Mouse (Mus musculus): ENCODE data around the gene Entpd2. TPM values are rescaled to one million over a fixed set of nuclear protein-coding genes. Genes with fewer than 3 reads are reported as not detected.

Gene Entpd2
- polyA plus RNA-seq (2015; fragmentation: Nextera tagmentation; extraction: Ambion mirVana) = 0.58 and 0.71 TPM in 2 replicates

GRCm38 (mm10) chr2:25395721-25396596, at the start of gene Entpd2:
Gene Entpd2, plus strand, starts transcription at chr2:25395874.
- peak within 1 kb of the TSS; percentile 49 for H3K4me3 ChIP-seq (replicated peaks)
- H3K36me3 ChIP-seq (replicated peaks) = no peaks in the 10 kb centered on the region
- 3% methylated on average over 57 of the region's 57 CpGs for WGBS (ENCODE audit: insufficient replicate concordance)
- peak; percentile 37; the same call in 1 of the 2 replicates for ATAC-seq (ENCODE audit: insufficient read depth)
- H3K4me2 ChIP-seq = peak within 1 kb of the TSS; percentile 73
- H3K4me1 ChIP-seq (replicated peaks) = peaks cover 13% of the 10 kb centered on the region
- peaks cover 79% of the 10 kb centered on the region for H3K27me3 ChIP-seq
- H3K9ac ChIP-seq = no peak within 1 kb of the TSS
- no peaks in the 10 kb centered on the region for H3K9me3 ChIP-seq (replicated peaks)
- no peak within 1 kb of the TSS for H3K27ac ChIP-seq (replicated peaks)

- WGBS (ENCODE audit: insufficient replicate concordance) = 87% methylated on average over 7 of the region's 7 CpGs
Observed at GRCm38 (mm10) chr2:25348162-25348561, 47.5 kb upstream of the Entpd2 start.

GRCm38 (mm10) chr2:25349499-25349898, 46.2 kb upstream of the Entpd2 start:
- ATAC-seq (ENCODE audit: insufficient read depth) = no peak
- Histone ChIP-seq H3K36me3 (replicated peaks) (peaks cover 83% of the 10 kb centered on the region), H3K4me3 (replicated peaks) (no peak overlapping the region), H3K9ac (no peak overlapping the region), H3K27me3 (no peaks in the 10 kb centered on the region), H3K9me3 (replicated peaks) (no peaks in the 10 kb centered on the region), H3K4me2 (no peak overlapping the region), H3K4me1 (replicated peaks) (no peaks in the 10 kb centered on the region), H3K27ac (replicated peaks) (no peak overlapping the region)
- whole genome bisulfite sequencing (ENCODE audit: insufficient replicate concordance) = 80% methylated on average over 4 of the region's 4 CpGs

More at GRCm38 (mm10) chr2:25348162-25348561, 47.5 kb upstream of the Entpd2 start:
- Histone ChIP-seq H3K36me3 (replicated peaks) (peaks cover 97% of the 10 kb centered on the region), H3K4me1 (replicated peaks) (no peaks in the 10 kb centered on the region), H3K27me3 (no peaks in the 10 kb centered on the region), H3K9ac (no peak overlapping the region), H3K27ac (replicated peaks) (no peak overlapping the region), H3K4me3 (replicated peaks) (no peak overlapping the region), H3K4me2 (no peak overlapping the region), H3K9me3 (replicated peaks) (no peaks in the 10 kb centered on the region)
- ATAC-seq (ENCODE audit: insufficient read depth) = no peak

GRCm38 (mm10) chr2:25350701-25351100, 45.0 kb upstream of the Entpd2 start:
- no peak overlapping the region for H3K27ac ChIP-seq (replicated peaks)
- no peak for ATAC-seq (ENCODE audit: insufficient read depth)
- WGBS (ENCODE audit: insufficient replicate concordance) = 84% methylated on average over 3 of the region's 3 CpGs
- H3K4me3 ChIP-seq (replicated peaks) = no peak overlapping the region
- no peak overlapping the region for H3K4me2 ChIP-seq
- H3K36me3 ChIP-seq (replicated peaks) = peaks cover 71% of the 10 kb centered on the region
- H3K9me3 ChIP-seq (replicated peaks) = no peaks in the 10 kb centered on the region
- H3K9ac ChIP-seq = no peak overlapping the region
- H3K4me1 ChIP-seq (replicated peaks) = peaks cover 11% of the 10 kb centered on the region
- H3K27me3 ChIP-seq = no peaks in the 10 kb centered on the region

GRCm38 (mm10) chr2:25354211-25354610, 41.5 kb upstream of the Entpd2 start:
- peaks cover 38% of the 10 kb centered on the region for H3K36me3 ChIP-seq (replicated peaks)
- WGBS (ENCODE audit: insufficient replicate concordance) = 73% methylated on average over 6 of the region's 6 CpGs
- no peak for ATAC-seq (ENCODE audit: insufficient read depth)

GRCm38 (mm10) chr2:25355419-25356066, 40.1 kb upstream of the Entpd2 start:
- Histone ChIP-seq H3K4me1 (replicated peaks) (peaks cover 24% of the 10 kb centered on the region), H3K36me3 (replicated peaks) (peaks cover 24% of the 10 kb centered on the region), H3K4me3 (replicated peaks) (peak overlapping the region; percentile 60), H3K27ac (replicated peaks) (no peak overlapping the region), H3K9ac (peak overlapping the region; percentile 36), H3K4me2 (peak overlapping the region; percentile 82), H3K27me3 (no peaks in the 10 kb centered on the region), H3K9me3 (replicated peaks) (no peaks in the 10 kb centered on the region)
- ATAC-seq (ENCODE audit: insufficient read depth) = 0 out of 2 replicates have a peak, but pooled peaks have one; percentile 14
- 34% methylated on average over 18 of the region's 18 CpGs for WGBS (ENCODE audit: insufficient replicate concordance)

More at GRCm38 (mm10) chr2:25354211-25354610, 41.5 kb upstream of the Entpd2 start:
- H3K4me3 ChIP-seq (replicated peaks) = no peak overlapping the region
- no peak overlapping the region for H3K27ac ChIP-seq (replicated peaks)
- no peaks in the 10 kb centered on the region for H3K27me3 ChIP-seq
- peaks cover 24% of the 10 kb centered on the region for H3K4me1 ChIP-seq (replicated peaks)
- H3K9me3 ChIP-seq (replicated peaks) = no peaks in the 10 kb centered on the region
- no peak overlapping the region for H3K4me2 ChIP-seq
- H3K9ac ChIP-seq = no peak overlapping the region

GRCm38 (mm10) chr2:25356208-25357079, 39.2 kb upstream of the Entpd2 start, which contains the start of gene Dpp7:
Gene Dpp7, minus strand, starts transcription at chr2:25356359.
- H3K27ac ChIP-seq (replicated peaks) = 0 out of 2 replicates have a peak within 1 kb of the TSS, but pooled peaks have one; percentile 8
- H3K4me1 ChIP-seq (replicated peaks) = peaks cover 24% of the 10 kb centered on the region
- peak within 1 kb of the TSS; percentile 60 for H3K4me3 ChIP-seq (replicated peaks)
- peaks cover 15% of the 10 kb centered on the region for H3K36me3 ChIP-seq (replicated peaks)
- ATAC-seq (ENCODE audit: insufficient read depth) = peak; percentile 70
- H3K9me3 ChIP-seq (replicated peaks) = no peaks in the 10 kb centered on the region
- WGBS (ENCODE audit: insufficient replicate concordance) = 5% methylated on average over 13 of the region's 13 CpGs
- H3K9ac ChIP-seq = peak within 1 kb of the TSS; percentile 36
- H3K27me3 ChIP-seq = no peaks in the 10 kb centered on the region
- peak within 1 kb of the TSS; percentile 82 for H3K4me2 ChIP-seq

GRCm38 (mm10) chr2:25359848-25360247, 35.8 kb upstream of the Entpd2 start:
- no peak for ATAC-seq (ENCODE audit: insufficient read depth)

GRCm38 (mm10) chr2:25363478-25364178, 32.0 kb upstream of the Entpd2 start:
- H3K4me2 ChIP-seq = no peak overlapping the region

More at GRCm38 (mm10) chr2:25359848-25360247, 35.8 kb upstream of the Entpd2 start:
- H3K36me3 ChIP-seq (replicated peaks) = no peaks in the 10 kb centered on the region
- no peaks in the 10 kb centered on the region for H3K9me3 ChIP-seq (replicated peaks)
- no peak overlapping the region for H3K4me3 ChIP-seq (replicated peaks)
- 50% methylated on average over 4 of the region's 4 CpGs for WGBS (ENCODE audit: insufficient replicate concordance)
- H3K27me3 ChIP-seq = peaks cover 11% of the 10 kb centered on the region
- H3K4me2 ChIP-seq = no peak overlapping the region
- peaks cover 36% of the 10 kb centered on the region for H3K4me1 ChIP-seq (replicated peaks)
- no peak overlapping the region for H3K9ac ChIP-seq
- H3K27ac ChIP-seq (replicated peaks) = no peak overlapping the region

GRCm38 (mm10) chr2:25364313-25364712, 31.4 kb upstream of the Entpd2 start:
- whole genome bisulfite sequencing (ENCODE audit: insufficient replicate concordance) = 85% methylated on average over 4 of the region's 4 CpGs
- H3K27ac ChIP-seq (replicated peaks) = no peak overlapping the region
- H3K4me3 ChIP-seq (replicated peaks) = peak overlapping the region; percentile 66

More at GRCm38 (mm10) chr2:25363478-25364178, 32.0 kb upstream of the Entpd2 start:
- H3K4me3 ChIP-seq (replicated peaks) = no peak overlapping the region
- H3K9me3 ChIP-seq (replicated peaks) = no peaks in the 10 kb centered on the region
- H3K4me1 ChIP-seq (replicated peaks) = peaks cover 24% of the 10 kb centered on the region
- H3K27me3 ChIP-seq = peaks cover 24% of the 10 kb centered on the region
- H3K27ac ChIP-seq (replicated peaks) = no peak overlapping the region
- 64% methylated on average over 13 of the region's 13 CpGs for WGBS (ENCODE audit: insufficient replicate concordance)
- ATAC-seq (ENCODE audit: insufficient read depth) = no peak
- no peak overlapping the region for H3K9ac ChIP-seq
- no peaks in the 10 kb centered on the region for H3K36me3 ChIP-seq (replicated peaks)

More at GRCm38 (mm10) chr2:25364313-25364712, 31.4 kb upstream of the Entpd2 start:
- no peaks in the 10 kb centered on the region for H3K9me3 ChIP-seq (replicated peaks)
- H3K36me3 ChIP-seq (replicated peaks) = no peaks in the 10 kb centered on the region
- ATAC-seq (ENCODE audit: insufficient read depth) = no peak
- H3K27me3 ChIP-seq = peaks cover 24% of the 10 kb centered on the region
- H3K9ac ChIP-seq = no peak overlapping the region; the same call in 1 of the 2 replicates
- H3K4me2 ChIP-seq = peak overlapping the region; percentile 91
- H3K4me1 ChIP-seq (replicated peaks) = peaks cover 27% of the 10 kb centered on the region
